Mouse (Mus musculus): Measurements from ENCODE around the gene Rimkla.

DNA sequence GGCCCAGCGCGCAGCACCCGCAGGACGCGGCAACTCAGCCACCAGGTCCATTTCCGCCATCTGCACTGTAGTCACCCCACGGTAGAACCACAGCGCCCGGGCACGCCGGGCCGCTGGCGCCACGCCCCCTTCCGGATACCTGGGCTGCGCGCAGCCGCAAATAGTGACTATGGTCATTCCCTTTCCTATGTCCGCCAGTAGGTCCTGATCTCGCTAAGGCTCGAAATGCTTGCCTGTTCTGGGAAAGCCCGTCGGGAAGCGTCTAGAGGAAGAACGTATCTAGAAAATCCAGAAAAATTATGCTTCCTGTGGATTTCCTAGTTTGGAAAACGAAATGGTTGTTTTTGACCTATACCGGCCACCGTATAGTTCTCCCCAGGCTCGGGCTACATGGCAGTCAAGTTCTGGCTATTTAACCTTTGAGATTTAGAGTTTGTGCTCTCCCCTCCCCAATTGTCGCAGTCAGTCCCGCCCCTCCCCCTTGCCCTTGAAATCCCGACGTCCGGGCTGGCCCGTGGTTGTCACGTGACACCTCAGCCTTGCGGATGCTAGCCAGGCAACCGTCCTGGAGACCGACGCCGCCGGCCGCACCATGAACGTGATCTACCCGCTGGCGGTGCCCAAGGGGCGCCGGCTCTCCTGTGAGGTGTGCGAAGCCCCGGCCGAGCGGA, 70.0 kb downstream of the Rimkla start, which contains the start of the genes Ppcs and Zmynd12:
- TF ChIP-seq POLR2A (IDR thresholded peaks at IDR 0.05; ENCODE audit: borderline replicate concordance, low read depth, low read length) (no peak), CTCF (IDR thresholded peaks at IDR 0.05; ENCODE audit: low read depth, low read length) (no peak)
